Mouse (Mus musculus) ovary, postnatal 14 days (tissue): ENCODE results near the gene Zfp786.
"Not testable (repeated sequence)": the region's sequence is repeated elsewhere in the genome, so short reads cannot be mapped to it uniquely, and the experiment has no call there.

ENCODE experiments used
- DNase-seq: peaks from one replicate; pipeline ENCODE4 v3.0.0; 2022; ENCODE audit warnings: low spot score

Gene Zfp786

DNA sequence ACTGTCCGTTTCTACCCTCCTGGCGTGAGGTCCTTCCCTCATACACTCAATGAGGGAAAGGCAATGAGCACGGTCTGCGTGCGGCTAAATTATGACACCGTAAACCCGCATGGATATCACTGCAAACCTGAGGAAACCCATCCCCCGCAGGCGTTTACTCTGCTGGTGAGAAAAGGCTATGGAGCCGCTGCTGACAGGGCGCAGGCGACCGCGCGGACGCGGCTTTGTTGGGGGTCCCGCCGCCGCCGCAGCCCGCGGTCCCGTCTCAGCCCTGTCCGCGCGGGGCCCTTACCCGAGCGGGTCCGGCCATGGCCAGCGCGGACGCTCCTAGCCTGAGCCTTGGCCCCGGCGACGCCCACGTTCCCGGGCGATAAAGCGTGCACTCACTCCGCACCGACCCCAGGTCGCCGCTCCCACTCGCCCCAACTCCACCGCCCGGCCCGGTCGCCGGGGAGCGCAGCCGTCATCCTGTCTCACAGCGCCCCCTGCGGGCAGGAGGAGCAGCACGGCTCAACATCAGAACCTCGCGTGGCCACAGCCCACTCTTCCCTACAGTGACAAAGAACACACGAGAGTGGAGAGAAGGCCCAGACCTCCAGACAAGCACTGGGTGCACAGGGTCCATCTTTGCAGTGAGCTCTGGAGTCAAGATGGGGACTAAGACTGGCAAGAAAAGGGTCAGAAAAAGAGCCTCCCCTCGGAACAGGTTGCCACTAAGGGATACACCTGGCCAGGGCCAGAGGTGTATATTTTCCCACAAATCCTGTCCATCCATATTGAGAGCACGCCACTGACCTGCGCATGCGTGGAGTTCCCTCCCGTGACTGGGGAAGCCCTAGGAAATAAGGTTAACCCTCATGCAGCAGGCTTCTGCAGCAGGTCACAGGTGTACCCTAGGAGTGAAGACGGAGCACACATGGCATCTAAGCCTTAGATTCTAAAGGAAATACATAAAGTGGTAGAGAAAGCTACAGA lies at the start of gene Zfp786:
Zfp786 (minus strand) TSS at position 764 of the 975 bp plus-strand sequence.
- peak; percentile 88 for DNase-seq

DNA sequence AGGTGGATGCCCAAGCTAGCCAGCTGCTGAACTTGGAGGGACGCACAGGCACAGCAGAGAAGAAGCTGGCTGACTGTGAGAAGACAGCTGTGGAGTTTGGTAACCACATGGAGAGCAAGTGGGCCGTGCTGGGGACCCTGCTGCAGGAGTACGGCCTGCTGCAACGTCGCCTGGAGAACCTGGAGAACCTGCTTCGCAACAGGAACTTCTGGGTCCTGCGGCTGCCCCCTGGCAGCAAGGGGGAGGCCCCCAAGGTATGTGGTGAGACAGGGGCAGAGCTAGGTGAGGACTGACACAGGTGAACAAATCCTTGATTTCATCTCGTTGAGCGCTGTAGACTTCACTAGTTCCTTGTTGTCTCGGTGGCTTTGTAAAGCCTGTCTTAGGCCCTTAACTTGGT lies 49.5 kb upstream of the Zfp786 start:
- no peak for DNase-seq

DNA sequence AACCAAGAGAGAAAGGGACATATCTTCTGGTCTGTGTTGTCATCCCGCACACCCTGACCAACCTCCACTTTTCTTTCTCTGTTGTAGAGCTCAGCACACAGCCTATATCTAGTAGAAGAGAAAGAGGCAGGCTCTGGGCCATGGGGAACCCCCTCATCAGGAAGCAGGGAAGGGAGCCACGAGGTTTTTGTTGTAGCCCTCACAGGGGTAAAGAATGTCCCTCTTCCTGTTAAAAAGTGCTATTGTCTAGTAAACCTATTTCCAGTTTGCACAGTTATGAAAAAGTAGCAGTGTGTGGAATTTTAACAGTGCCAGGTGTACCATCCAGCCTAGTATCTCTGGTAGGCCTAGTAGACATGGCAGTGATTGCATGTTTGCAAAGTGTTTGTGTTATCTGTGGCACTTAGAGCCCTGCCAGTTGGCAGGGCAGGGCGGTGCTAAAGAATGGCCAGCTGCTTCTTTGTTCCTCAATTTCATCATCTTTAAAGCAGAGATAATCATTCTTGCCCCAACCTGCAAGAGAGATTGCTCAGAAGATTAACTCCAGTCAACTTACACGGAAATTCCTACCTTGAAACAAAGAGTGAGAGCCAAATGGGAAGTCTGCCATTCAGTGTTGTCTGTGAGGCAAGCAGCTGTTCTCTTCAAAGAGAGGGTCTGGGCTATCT lies 48.5 kb upstream of the Zfp786 start:
- DNase-seq: no peak

DNA sequence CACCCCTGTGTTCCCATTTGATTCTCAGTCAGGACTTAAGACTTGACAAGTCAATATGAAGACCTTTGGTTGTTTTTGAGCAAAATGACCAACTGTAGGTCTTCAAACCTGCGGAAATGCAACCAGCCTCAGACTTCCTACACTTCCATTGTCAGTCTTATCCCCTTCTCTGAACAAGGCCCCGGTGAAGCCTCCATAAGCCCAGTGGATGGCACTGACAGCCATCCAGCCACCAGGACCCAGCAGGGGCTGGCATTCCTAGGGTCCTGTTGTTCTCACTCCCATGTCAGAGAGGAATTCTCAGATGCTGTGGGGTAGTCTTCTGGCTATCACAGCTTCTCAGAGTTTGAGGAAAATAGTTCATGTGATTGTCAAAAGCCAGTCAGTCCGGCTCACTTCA lies 47.9 kb upstream of the Zfp786 start:
- DNase-seq: no peak

DNA sequence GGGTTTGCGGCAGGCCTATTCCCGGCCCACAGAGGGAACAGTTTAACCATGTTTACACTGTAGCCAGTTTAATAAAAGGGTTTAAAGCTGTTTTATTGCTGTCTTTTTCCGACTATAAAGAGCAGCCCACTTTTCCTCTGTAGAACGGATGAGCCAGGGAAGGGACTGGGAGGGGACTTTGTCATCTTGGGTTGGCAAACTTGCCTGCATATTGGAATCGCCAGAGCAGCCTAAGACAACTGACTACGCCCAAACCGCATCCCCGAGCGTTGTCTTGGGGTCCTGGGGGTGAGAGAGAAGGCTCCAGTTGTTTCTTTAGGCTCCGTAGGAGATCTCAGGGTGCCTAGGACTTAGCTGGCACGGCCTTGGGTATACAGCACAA lies 47.5 kb upstream of the Zfp786 start:
- DNase-seq: no peak

DNA sequence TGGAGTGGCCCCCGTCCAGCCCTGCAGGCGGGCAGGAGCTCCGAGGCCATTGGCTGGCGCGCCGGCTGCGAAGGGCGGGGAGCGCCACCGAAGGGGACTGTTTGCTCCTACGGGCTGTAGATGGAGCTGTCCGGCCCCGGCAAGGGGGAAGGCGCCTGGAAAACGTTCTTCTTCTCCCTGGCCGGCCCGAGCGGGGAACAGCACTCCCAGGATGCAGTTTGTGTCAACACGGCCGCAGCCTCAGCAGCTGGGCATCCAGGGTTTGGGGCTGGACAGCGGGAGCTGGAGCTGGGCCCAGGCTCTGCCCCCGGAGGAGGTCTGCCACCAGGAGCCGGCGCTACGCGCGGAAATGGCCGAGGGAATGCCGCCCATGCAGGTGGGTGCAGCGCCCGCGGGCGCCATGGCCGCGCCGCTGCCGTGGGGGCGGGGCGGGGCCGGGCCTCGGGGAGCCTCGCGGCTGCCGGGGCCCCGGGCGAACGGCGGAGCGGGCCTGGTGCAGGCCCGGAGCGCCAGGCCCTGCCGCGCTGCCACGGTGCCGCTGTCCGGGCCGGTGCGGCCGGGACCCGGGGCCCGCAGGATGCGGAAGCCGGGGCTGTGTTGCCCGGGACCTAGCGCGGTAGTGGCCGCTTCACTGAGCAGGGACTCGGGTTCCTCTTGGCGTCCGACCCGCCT lies 46.9 kb upstream of the Zfp786 start:
- peak; percentile 86 for DNase-seq

DNA sequence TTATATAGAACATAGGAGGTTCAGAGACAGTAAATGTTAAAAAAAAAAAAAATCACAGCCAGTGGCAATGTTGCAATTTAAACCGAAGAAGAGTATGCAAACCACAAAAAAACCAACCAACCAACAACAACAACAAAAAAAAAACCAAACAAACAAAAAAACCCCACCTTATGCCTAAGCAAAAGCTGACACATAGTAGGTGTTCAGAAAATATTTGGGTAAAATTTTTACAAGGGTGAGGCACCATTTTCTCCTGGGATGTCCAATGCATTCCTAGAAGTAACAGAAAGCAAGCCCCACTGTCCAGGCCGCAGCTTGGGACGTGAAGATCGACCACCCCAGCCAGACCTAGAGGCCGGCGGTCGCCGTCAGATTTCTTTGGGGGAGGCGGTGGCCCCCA lies 46.4 kb upstream of the Zfp786 start, which contains the start of gene Zfp282:
Zfp282 (plus strand) TSS at position 147 of the 400 bp plus-strand sequence.
- DNase-seq: no peak

DNA sequence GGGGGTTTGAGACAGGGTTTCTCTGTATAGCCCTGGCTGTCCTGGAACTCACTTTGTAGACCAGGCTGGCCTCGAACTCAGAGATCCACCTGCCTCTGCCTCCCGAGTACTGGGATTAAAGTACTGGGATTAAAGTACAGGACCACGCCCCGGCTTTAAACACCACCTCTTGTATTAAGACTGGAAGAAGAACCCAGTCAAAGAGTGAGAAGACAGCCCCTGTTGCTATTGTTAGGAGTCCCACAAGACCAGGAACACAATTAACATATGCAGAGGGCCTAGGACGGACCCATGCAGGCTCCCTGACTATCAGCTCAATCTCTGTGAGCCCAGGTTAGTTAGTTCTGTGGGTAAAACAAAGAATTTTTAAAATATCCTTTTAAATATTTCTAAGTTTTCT lies 41.6 kb upstream of the Zfp786 start:
- DNase-seq: no peak

DNA sequence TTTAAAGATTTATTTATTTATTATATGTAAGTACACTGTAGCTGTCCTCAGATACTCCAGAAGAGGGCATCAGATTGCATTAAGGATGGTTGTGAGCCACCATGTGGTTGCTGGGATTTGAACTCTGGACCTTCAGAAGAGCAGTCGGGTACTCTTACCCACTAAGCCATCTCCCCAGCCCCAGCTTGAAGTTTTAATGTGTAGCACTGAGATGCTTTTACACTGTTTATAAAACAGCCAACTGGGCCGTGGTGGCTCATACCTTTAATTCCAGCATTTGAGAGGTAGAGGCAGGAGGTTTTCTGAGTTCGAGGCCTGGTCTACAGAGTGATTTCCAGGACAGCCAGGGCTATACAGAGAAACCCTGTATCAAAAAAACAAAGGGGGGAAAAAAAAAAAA lies 27.1 kb upstream of the Zfp786 start:
- DNase-seq: not testable (repeated sequence)

DNA sequence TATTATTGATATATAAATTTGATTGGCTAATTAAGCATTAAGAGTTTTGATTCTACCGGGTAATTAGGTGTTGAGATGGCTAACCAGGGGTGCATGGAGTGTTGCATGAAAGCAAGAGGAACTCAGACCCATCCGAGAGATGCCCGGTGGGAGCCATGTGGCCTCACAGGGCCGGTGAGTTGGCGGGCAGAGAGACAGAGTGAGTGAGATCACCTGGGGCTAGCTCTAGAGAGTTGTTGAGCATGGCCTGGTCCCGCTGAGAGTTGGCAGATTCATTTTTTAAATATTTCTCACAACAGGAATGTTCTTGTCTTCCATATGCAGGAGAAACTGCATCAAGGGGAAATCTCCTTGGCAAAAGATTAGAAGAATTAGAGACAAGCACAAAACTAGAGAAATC lies 26.6 kb upstream of the Zfp786 start:
- no peak for DNase-seq

DNA sequence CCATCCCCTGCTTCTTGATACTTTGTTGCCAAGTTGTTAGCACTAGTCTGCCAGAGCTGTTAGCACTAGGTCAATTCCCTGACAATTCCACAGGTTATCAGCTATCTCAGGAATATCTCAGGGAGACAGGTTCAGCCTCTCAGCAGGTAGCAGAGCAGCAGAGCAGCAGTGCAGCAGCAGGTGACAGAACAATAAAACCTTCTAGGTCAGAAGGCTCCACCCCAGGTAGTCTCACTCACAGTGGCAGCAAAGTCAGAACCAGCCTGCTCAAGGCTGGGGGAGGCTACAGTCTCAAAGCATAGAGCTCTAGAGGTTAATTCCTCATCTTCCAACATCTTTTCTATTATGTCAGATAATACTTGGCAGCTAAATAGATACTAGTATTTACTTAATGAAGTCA lies 15.1 kb upstream of the Zfp786 start:
- no peak for DNase-seq

DNA sequence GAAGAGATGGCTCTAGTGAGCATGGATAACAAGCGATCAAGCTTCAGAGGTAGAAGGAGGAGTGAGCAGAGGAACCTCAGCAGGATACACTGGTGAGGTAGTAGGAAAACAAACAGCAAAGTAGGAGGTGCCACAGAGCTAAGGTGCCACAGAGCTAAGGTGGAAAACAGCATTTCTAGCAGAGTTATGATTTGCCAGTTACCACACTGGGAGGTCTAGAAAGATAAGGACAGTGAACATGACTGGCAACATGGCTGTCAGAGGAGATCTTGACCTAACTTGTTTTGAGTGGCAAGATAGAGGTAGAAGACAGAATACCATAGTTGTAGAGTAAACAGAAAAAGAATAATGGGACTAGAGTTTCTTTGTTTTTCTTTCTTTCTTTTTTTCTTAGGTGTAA lies 11.7 kb upstream of the Zfp786 start:
- DNase-seq: no peak

DNA sequence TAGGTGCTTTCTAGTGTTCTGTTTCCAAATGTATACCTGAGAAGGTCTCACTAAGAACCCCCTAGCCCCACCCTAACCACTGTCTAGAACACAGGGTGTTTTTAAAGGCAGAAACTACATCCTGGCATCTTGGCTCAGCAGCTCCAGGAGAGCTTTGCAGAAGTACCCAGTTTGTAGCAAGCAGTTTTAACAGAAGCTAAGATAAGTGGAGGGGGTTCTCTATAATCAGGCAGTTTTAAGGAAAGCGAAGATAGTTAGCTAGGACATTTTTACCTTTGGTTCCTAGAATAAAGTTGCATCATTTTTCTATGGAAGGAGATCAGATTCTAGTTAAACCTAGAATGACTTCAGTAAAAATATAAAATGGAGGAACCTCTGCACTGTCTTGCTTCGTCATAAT lies 11.2 kb upstream of the Zfp786 start:
- DNase-seq: no peak

DNA sequence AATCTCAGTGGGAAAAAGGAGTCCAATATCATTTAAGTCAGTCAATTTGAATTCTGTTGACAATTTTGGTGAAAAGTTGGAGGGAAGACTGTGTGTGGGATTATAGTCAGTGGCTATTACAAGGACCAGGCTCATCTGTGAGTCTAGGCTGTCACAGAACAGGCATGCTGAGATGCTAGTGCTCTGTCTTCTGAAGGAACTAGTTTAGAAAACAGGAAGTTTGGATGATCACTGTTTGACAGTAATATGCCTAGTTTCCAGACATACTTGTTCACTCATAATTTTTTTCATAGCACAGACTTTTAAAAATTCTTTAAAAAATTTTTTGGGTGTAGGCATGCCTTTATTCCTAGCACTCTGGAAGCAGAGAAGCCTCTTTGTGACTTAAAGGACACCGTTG lies 10.4 kb upstream of the Zfp786 start:
- DNase-seq: no peak

DNA sequence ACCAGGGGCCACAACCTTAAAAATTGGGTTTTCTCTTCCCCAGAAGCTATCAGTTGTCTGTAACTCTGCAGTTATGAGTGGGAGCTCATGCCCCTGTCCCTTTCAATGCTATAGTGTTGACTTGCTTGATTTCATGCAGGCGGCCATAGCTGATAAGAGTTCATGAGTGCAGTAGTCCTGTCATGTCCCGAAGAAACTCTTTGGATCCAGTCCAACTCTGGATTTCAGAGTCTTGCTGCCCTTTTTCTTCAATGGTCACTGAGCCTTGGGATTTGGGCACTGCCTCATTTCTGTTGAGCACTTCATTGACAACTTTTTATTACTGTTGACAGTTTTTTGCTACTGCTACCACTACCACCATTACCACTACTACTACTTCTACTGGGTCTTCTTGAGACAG lies 7.0 kb upstream of the Zfp786 start:
- no peak for DNase-seq

DNA sequence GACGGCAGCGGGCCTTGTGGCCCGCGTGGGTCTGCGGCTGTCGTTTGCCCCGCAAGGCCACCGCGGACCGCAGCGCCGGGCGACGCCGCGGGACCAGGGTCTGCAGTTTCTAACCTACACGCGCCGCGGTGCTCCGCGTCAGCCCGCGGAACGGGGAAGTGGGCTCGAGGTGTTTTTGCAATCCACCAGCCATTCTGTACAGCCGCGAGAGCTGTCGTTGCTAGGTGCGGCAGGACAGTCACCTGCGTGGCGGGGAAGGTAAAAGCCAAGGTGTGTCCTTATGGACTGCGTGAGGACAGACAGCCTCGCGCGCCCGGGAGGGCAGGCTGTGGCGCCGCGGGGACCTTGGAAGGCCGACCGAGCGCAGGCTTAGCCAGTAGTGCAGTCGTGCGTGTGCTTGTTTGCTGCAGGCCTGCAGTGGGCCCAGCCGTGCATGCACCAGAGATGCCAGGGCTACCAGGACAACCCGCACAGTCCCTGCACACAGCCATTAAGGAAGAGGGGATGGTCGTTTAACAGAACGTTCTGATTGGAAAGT lies 5.4 kb upstream of the Zfp786 start:
- peak; percentile 25 for DNase-seq

DNA sequence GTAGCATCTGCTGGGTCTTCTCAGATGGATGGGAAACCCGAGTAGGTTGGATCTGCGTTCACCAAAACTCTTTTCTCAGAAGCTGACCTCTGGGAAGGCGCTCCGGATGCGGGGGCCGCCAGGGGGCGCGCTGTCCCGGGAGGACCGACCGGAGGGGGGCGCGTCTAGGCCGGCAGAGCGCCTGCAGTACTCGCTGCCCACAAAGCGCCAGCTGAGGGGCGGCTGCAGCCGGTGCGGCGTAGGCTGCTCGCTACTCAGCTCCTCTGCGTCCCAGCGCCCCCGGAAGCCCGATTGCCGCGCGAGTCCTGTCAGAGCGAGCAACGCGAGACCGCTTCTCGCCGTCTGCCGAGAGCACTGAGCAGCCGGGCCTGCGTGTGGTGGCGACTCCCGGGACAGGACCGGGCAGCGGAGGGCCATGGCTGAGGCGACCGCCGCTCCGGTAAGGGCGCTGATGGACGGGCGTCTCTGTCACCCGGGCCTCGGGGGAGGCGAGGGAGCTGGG lies 4.9 kb upstream of the Zfp786 start, which contains the start of gene Zfp398:
Zfp398 (plus strand) TSS at position 180 of the 502 bp plus-strand sequence.
- peak; percentile 97 for DNase-seq

DNA sequence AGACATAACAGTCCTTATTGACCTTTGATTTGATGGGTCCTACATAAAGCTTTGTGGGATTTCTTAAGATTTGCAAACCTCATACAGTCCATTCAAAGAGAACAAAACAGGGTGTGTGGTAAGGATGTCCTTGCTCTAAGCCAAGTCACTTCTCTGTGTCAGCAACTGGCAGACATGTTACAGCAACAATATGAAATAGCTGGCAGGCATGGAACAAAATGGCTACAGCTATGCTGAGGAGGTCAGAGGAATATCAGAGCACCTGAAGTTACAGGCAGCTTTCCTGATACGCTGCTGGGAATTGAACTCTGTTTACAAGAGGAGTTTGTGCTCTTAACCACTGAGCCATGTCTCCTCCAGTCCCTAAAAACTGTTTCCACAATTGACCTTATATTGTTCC lies 1.6 kb upstream of the Zfp786 start:
- DNase-seq: no peak

DNA sequence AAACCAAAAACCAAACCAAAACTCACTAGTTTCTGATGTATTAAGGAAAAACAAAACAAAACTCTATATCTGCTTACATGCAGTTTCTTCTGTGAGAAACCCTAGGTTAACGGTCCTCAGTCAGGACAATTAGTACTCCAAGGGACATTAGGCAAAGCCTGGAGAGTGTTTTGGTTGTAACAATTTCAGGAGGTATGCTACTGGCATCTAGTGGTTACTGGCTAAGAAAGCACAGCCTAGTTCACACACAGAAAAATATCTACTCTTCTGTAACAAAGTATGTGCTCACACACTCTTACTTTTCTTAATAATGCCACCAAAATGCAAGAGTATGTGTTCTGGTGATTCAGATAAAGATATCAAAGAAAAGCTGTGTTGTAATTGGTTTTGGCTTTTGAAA lies 1.7 kb downstream of the Zfp786 start:
- no peak for DNase-seq

DNA sequence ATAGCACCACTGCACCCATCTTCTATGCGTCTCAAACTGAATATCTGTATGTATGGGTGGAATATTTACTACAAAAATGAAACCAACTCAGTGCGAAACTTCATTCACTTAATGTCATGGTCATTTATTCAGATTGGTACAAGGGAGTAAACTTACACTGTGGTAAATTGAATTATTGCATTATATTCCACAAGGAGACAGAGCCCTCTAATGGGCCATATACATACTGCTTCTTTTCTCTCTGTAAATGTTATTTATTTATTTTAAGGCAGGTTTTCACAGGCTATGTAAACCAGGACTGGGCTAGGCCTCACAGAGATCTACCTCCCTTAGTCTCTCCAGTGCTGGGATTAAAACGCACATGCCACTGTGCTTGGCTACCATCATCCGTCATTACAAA lies 3.2 kb downstream of the Zfp786 start:
- no peak for DNase-seq

DNA sequence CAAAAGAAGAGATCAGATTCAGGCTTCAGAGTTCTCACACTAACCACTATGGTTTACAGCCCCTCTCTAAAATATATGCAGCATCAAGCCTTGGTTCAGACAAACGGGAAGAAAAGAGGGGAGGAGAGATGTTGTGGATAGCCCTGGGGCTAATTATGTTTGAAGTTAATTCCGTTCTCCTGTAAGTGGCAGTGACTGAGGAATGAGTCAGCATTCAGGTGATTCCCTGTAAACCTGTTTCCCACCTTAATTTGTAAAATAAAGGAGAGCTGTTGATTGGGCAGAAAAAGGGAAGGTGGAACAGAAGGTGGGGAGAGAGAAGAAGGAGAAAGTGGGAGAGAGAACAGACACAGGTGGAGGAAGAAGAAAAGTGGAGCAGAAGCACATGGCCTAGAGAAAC lies 6.4 kb downstream of the Zfp786 start:
- no peak for DNase-seq

DNA sequence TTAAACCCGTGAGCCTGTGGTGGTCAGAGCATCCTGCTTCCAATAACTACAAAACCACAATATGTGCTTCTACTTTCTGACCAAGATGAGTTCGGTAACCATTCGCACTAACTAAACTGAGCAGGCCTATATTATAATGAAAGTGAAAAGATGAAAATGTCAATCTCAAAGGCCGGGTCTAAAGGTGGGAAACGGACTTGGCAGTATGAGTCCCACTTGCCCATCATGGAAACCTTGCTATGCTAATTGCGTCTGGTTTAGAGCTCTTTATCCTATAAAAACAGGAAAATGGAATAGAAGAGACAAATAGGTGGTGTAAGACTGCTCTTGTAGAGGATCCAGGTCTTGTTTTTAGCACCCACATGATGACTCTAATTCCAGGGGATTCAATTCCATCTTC lies 8.9 kb downstream of the Zfp786 start:
- DNase-seq: no peak
